Mouse (Mus musculus): ENCODE measurements around the gene Dnah3. TPM values are rescaled to one million over a fixed set of nuclear protein-coding genes. Genes with fewer than 3 reads are reported as not detected.
A peak's percentile ranks its signal among the peaks of the same experiment; 100 is the strongest.

Gene Dnah3
- polyA plus RNA-seq, 1 experiment from 2014 or later: not detected

DNA sequence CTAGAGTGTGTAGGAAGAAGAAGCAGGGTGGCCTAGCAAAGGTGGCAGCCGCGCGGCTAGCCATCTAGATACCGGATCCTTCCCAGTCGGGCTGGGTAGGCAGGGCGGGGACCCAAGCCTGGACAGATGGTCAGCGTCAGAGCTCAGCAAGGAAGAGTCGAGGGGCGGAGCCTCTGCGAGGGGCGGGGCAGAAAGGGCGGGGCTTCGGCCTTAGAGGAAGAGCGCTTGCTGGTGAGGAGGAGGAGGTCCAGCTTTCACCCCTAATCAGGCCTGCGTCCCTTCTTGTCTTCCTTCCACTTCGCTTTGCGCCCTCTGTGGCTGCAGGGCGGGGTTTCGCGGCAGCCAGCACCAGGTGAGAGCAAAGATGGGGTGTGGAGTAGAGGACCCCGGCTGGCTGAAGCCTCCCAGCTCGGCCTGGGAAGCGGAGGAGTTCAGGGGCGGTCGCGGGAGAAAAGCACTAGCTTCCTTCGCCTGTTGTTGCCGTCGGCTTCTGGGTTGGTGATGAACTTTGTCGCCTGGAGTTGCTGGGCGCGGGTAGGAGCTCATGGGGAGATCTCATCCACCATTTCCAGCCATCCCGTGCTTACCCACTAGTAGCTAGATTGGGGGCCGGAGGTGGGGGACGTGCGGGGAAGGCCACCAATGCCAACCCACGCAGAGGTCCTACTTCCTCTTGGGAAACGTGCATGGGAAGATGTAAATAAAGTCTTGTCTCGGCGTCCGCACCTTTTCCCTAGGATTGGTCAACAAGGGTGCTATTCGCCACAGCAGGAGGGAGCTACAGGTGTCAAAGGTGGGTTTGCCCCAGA lies 7.3 kb upstream of the Dnah3 start, which contains the start of gene Tmem159:
TSS of gene Tmem159 (plus strand) at position 190 of the 809 bp plus-strand sequence.
- 0 out of 2 replicates have a peak, but pooled peaks have one; percentile 5 for TF ChIP-seq CTCF (IDR thresholded peaks at IDR 0.05; ENCODE audit: low read depth)
- peak within 1 kb of the TSS; percentile 64; the same call in 1 of the 2 replicates for H3K27ac ChIP-seq (ENCODE audit: low read depth, low read length)
- H3K4me2 ChIP-seq (replicated peaks; ENCODE audit: low read depth): peak within 1 kb of the TSS; percentile 98
- peak; percentile 85 for ATAC-seq
- under 1% methylated on average over 42 of the region's 42 CpGs for WGBS
- peak within 1 kb of the TSS; percentile 79 for H3K4me3 ChIP-seq (ENCODE audit: low read depth, low read length)
- H3K9ac ChIP-seq (ENCODE audit: low read depth, low read length): peak within 1 kb of the TSS; percentile 69
- H3K36me3 ChIP-seq (ENCODE audit: control insufficient read depth, insufficient read depth): no peaks in the 10 kb centered on the region
- no peaks in the 10 kb centered on the region for H3K27me3 ChIP-seq (replicated peaks; ENCODE audit: control insufficient read depth, insufficient read depth, low read length)
- peaks cover 9% of the 10 kb centered on the region; the same call in 1 of the 2 replicates for H3K4me1 ChIP-seq (replicated peaks; ENCODE audit: control insufficient read depth, insufficient read depth, low read length)
- no peaks in the 10 kb centered on the region for H3K9me3 ChIP-seq (ENCODE audit: control insufficient read depth)

DNA sequence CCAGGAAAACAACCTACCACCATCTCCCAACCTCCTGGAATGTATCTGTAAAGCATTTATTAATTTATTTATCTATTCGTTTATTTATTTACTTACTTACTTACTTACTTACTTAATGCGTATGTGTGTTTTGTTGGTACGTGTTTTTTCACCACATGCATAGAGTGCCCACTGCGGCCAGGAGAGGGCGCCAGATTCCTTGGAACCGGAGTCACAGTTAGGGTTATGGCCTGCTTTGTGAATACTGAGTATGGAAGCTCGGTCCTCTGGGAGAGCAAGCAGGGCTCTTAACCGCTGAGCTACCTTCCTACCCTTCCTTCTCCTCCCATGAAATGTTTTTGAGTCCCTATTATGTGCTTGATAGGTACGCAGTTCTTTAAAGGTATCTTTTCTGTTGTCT lies 3.3 kb upstream of the Dnah3 start:
- peak; percentile 63 for ATAC-seq

DNA sequence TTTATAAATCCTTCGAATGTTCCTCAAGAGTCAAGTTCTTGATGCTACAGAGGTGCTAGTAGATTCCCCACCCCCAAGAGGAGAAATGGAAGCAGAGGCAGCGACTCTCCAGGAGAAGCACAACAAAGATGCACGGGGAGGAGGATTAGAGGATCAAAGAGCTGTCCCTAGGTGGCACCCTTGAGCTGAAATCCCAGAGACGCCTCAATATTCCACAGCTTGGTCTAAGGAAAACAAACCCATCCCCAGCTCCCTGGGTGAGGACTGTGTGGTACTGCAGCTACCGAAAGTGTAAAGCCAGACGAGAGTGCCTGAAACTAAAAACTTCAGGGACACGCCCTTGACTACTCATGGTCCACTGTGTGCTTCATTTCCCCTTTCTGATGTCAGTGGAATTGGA lies 2.8 kb upstream of the Dnah3 start:
- 6% methylated on average over 7 of the region's 7 CpGs for WGBS
- peak; percentile 39; the same call in 1 of the 2 replicates for ATAC-seq
- Histone ChIP-seq H3K9ac (ENCODE audit: low read depth, low read length) (no peak overlapping the region), H3K9me3 (ENCODE audit: control insufficient read depth) (no peaks in the 10 kb centered on the region), H3K27ac (ENCODE audit: low read depth, low read length) (no peak overlapping the region), H3K4me1 (replicated peaks; ENCODE audit: control insufficient read depth, insufficient read depth, low read length) (peaks cover 6% of the 10 kb centered on the region; the same call in 1 of the 2 replicates), H3K36me3 (ENCODE audit: control insufficient read depth, insufficient read depth) (no peaks in the 10 kb centered on the region), H3K4me3 (ENCODE audit: low read depth, low read length) (no peak overlapping the region), H3K4me2 (replicated peaks; ENCODE audit: low read depth) (no peak overlapping the region), H3K27me3 (replicated peaks; ENCODE audit: control insufficient read depth, insufficient read depth, low read length) (no peaks in the 10 kb centered on the region)
- peak; percentile 78 for TF ChIP-seq CTCF (IDR thresholded peaks at IDR 0.05; ENCODE audit: low read depth)

More for the DNA sequence above, 3.3 kb upstream of the Dnah3 start:
- no peak overlapping the region for H3K9ac ChIP-seq (ENCODE audit: low read depth, low read length)
- no peak overlapping the region for H3K4me3 ChIP-seq (ENCODE audit: low read depth, low read length)
- no peaks in the 10 kb centered on the region for H3K9me3 ChIP-seq (ENCODE audit: control insufficient read depth)
- H3K27me3 ChIP-seq (replicated peaks; ENCODE audit: control insufficient read depth, insufficient read depth, low read length): no peaks in the 10 kb centered on the region
- no peak overlapping the region for H3K27ac ChIP-seq (ENCODE audit: low read depth, low read length)
- peaks cover 9% of the 10 kb centered on the region; the same call in 1 of the 2 replicates for H3K4me1 ChIP-seq (replicated peaks; ENCODE audit: control insufficient read depth, insufficient read depth, low read length)
- no peak overlapping the region for H3K4me2 ChIP-seq (replicated peaks; ENCODE audit: low read depth)
- peak; percentile 92 for TF ChIP-seq CTCF (IDR thresholded peaks at IDR 0.05; ENCODE audit: low read depth)
- WGBS: 25% methylated on average over 9 of the region's 9 CpGs
- no peaks in the 10 kb centered on the region for H3K36me3 ChIP-seq (ENCODE audit: control insufficient read depth, insufficient read depth)

DNA sequence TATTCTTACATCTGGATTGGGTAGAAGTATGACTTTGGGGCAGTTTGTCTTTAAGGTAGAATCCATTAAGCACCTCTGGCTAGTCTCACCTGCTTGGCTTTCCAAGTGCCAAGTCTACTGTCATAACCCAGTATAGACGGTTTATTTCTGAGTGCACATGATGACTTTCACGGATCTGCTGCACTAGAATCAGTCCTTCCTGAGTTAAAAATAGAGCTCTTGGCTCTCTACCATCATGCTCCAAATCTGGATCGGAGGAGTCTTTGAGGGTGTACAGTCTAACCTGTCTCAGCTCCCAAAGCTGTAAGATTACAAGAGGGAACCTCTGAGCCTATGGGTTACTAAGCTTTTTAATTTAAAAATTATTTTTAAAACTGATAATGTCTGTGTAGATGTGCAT lies 864 bp downstream of the Dnah3 start:
- no peaks in the 10 kb centered on the region for H3K27me3 ChIP-seq (replicated peaks; ENCODE audit: control insufficient read depth, insufficient read depth, low read length)
- no peak for ATAC-seq
- no peak overlapping the region for H3K27ac ChIP-seq (ENCODE audit: low read depth, low read length)
- no peak overlapping the region for H3K4me2 ChIP-seq (replicated peaks; ENCODE audit: low read depth)
- WGBS: 80% methylated on average over 3 of the region's 3 CpGs
- H3K9ac ChIP-seq (ENCODE audit: low read depth, low read length): no peak overlapping the region
- no peaks in the 10 kb centered on the region for H3K4me1 ChIP-seq (replicated peaks; ENCODE audit: control insufficient read depth, insufficient read depth, low read length)
- TF ChIP-seq CTCF (IDR thresholded peaks at IDR 0.05; ENCODE audit: low read depth): no peak
- H3K4me3 ChIP-seq (ENCODE audit: low read depth, low read length): no peak overlapping the region
- no peaks in the 10 kb centered on the region for H3K36me3 ChIP-seq (ENCODE audit: control insufficient read depth, insufficient read depth)
- H3K9me3 ChIP-seq (ENCODE audit: control insufficient read depth): no peaks in the 10 kb centered on the region

DNA sequence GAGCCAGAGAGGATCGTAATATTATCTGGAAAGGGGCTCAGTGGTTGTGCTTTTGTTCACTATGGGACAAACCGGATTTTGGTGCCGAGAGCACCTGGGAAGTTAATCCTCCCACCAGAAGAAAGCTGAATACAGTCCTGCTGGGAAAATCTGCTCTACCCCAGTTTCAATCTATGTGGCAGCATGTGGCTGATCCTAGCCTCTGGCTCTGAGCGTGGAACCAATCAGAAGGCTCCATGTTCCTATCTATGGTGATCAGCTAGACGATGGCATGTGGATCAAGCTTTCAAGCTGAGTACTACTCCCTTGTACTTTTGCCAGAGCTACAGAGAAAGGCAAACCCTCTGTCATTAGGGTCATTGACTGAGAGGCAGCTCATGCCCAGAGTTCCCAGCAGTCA lies 2.0 kb downstream of the Dnah3 start:
- Histone ChIP-seq H3K4me1 (replicated peaks; ENCODE audit: control insufficient read depth, insufficient read depth, low read length) (no peaks in the 10 kb centered on the region), H3K36me3 (ENCODE audit: control insufficient read depth, insufficient read depth) (no peaks in the 10 kb centered on the region), H3K9ac (ENCODE audit: low read depth, low read length) (no peak overlapping the region), H3K4me3 (ENCODE audit: low read depth, low read length) (no peak overlapping the region), H3K4me2 (replicated peaks; ENCODE audit: low read depth) (no peak overlapping the region), H3K27me3 (replicated peaks; ENCODE audit: control insufficient read depth, insufficient read depth, low read length) (no peaks in the 10 kb centered on the region), H3K27ac (ENCODE audit: low read depth, low read length) (no peak overlapping the region), H3K9me3 (ENCODE audit: control insufficient read depth) (no peaks in the 10 kb centered on the region)
- ATAC-seq: no peak
- TF ChIP-seq CTCF (IDR thresholded peaks at IDR 0.05; ENCODE audit: low read depth): no peak
- WGBS: 55% methylated on average over 5 of the region's 5 CpGs

DNA sequence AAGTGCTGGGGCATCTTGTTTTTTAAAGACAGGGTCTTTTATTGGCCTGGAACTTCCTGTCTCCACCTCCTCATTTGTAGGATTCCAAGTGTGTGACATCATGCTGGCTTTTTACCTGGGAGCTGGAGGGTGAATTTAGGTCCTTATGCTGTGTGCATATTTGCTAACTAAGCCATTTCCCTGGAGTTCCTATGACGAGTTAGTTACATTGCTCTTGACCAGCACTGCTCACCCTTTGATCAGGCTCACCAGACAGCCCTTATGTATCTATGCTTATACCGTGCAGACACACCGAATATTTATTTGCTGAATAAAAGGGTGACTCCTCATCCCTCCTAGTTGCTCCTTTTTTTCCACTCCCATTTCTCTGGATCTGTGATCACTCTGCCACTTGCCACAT lies 14.9 kb downstream of the Dnah3 start:
- Histone ChIP-seq H3K4me3 (ENCODE audit: low read depth, low read length) (no peak overlapping the region), H3K36me3 (ENCODE audit: control insufficient read depth, insufficient read depth) (no peaks in the 10 kb centered on the region), H3K27me3 (replicated peaks; ENCODE audit: control insufficient read depth, insufficient read depth, low read length) (no peaks in the 10 kb centered on the region), H3K4me2 (replicated peaks; ENCODE audit: low read depth) (no peak overlapping the region), H3K4me1 (replicated peaks; ENCODE audit: control insufficient read depth, insufficient read depth, low read length) (no peaks in the 10 kb centered on the region), H3K27ac (ENCODE audit: low read depth, low read length) (no peak overlapping the region), H3K9me3 (ENCODE audit: control insufficient read depth) (no peaks in the 10 kb centered on the region), H3K9ac (ENCODE audit: low read depth, low read length) (no peak overlapping the region)
- ATAC-seq: no peak
- TF ChIP-seq CTCF (IDR thresholded peaks at IDR 0.05; ENCODE audit: low read depth): no peak
- 60% methylated on average over 3 of the region's 3 CpGs for WGBS

Measured in intestine, postnatal 0 days (tissue).